Mouse (Mus musculus): ENCODE results near the gene Slc9a5.

Slc9a5 gene

DNA sequence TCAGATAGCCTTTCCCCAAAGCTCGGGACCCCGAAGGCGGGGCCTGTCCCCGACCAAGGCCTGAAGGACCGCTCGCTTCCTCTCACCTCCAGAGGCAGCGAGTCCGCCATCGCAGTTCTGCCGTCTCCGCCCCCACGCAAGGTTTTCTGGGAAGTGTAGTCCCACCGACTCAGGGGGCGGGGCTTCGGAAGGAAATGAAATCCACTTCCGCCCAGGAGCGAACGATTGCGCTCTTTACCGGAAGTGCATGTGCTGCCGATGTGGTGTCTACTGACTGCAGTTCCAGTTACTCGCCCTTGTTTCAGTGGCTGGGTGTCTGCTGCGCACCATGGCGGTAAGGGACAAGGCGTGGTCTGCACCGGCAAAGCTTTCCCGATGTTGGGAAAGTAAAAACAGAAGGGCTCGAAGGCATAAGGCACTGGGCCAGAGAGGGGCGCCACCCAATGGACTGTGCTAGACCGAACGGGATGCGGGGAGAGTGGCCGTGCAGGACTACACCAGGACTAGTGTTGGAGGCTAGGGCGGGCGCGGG lies 22.4 kb upstream of the Slc9a5 start, which contains the start of the genes Lrrc29 and Tmem208:
Lrrc29 (minus strand) TSS at position 138 of the 532 bp plus-strand sequence.
Tmem208 (plus strand) TSS at position 214 of the 532 bp plus-strand sequence.
- peak; percentile 94 to 95 for DNase-seq (ENCODE audit: low spot score in 2 of 2)

DNA sequence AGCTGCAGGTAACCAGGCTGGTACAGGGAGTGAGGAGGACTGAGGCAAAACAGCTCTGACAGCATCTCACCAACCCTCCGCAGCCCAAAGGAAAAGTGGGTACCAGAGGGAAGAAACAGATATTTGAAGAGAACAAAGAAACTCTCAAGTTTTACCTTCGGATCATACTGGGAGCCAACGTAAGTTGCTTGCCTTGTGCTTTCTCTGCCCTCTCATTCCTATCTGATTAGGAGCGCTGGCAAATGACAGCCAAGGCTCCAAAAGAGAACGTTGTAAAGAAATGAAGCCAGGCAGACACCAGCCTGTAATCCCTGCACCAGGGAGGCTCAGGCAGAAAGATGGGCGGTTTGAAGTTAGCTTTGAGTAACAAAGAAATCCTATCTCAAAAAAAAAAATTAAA lies 21.7 kb upstream of the Slc9a5 start:
- DNase-seq (ENCODE audit: low spot score in 2 of 2): no peak

DNA sequence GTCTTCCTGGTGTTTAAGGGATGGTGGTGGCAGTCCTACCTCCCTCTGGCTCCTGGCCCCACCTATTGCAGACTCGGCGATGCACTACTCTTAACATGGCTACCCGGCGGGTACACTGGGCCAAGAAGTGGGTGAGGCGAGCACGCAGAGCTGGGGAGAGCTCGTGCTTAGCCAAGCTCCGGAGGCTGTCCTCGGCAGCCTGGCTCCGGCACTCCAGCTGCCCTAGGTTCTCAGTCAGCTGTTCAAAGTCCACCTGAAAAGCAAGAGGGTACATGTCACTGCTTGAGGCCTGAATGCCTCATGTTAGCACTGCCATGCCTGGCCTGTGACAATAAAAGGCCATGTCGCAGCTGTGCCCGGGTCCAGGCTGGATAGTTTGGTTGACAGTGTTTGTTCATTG lies 18.3 kb upstream of the Slc9a5 start:
- no peak for DNase-seq (ENCODE audit: low spot score in 2 of 2)

DNA sequence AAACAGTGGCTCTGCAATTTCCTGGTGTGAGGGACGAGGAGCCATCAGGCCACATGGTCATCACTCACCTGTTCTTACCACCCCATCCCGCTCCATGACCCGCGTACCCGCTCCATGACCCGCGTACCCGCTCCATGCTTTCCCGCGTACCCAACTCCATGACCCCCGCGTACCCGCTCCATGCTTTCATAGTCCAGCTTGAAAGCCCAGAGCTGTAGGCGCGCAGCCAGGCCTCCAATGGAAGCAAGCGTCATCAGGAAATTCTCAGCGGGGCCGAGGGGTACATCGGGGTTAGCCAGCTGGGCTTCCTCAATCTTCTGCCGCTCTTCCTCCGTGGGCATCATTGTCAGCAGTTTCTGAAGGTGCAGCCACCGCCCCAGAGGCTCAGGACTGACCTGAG lies 17.2 kb upstream of the Slc9a5 start:
- DNase-seq (ENCODE audit: low spot score in 2 of 2): no peak

DNA sequence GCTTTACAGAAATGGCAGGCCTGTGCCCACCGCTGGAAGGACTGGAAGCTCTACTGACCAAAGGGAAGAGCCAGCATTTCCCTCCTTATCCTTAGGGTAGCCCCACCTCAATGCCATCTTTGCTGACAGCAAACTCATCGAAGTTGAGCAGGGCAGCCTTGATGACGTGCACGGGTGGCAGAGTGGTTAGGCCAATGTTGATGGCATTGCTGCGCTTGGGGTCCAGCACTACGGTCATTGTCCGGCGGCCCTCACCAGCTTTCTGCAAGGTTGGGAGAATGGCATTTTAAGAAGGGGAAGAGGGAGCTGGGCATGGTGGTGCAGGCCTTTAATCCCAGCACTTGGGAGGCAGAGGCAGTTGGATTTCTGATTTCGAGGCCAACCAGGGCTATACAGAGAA lies 16.7 kb upstream of the Slc9a5 start:
- DNase-seq (ENCODE audit: low spot score in 2 of 2): no peak

DNA sequence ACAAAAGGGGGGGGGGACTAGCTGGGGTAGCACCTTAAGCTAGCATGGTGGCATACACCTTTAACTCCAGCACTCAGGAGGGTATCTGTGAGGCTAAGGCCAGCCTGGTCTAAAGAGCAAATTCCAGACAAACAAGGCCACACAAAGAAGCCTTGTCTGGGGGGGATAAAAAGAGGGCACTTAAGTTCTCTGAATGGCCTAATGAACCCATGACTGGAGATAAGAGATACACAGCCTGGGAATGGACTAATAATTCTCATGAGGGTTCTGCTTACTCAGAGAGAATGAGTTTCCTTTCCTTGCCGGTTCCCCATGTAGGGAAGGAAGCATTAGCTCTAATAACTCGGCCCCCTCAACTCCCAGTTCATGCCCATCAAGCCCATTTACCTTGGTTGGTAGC lies 16.1 kb upstream of the Slc9a5 start:
- DNase-seq (ENCODE audit: low spot score in 2 of 2): no peak

DNA sequence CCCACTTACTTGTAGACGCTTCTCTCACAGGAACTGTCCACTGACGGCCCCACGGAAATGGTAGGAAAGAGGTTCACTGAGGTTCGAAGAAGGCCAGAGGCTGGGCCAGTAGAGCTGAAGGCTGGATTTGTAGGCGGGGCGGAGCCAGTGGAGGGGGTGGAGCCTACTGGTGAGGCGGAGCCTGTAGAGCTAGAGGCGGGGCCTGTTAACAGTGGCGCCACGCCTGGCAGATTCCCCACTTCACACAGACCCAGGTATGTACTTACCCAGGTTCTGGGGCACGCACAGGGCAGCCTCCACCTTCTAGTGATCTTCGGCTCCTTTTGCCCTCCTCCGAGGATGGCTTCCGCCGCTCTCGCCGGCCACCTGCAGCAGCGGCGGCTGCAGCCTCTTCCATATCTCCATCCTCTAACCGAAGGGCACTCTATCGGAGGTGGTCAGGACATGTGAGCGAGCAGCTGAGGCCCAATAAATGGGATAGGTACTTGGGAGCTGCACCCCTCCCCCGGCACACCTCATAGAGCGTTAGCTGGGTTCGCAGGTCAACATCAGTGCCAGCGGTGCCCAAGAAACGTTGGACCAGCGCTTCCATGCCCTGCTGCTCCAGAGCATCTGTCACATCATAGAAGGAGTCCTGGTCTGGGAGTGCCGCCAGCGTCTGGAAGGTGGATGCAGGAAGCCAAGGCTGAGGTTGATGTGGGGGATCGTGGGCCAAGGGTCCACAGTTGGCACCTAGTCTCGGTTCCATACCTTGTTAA lies 12.1 kb upstream of the Slc9a5 start:
- DNase-seq (ENCODE audit: low spot score in 2 of 2): no peak

DNA sequence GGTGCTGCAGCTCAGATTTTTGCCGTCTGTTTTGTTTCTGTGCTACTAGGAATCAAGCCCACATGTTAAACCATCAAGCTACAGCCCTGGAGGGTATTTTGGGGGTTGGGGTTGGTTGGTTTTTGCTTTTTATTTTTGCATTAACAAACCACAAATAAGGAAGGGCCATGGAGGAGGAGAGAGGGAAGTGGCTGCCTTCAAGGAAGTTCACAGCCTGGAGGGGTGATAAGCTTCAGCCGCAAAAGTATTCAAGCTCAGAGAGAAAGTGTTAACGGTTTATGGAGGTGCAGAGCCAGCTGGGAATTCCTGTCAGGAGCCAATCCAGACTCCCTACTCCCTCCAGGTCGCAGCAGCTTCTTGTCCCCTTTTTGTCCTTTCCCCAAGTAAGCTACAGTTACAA lies 9.7 kb upstream of the Slc9a5 start:
- no peak for DNase-seq (ENCODE audit: low spot score in 2 of 2)

DNA sequence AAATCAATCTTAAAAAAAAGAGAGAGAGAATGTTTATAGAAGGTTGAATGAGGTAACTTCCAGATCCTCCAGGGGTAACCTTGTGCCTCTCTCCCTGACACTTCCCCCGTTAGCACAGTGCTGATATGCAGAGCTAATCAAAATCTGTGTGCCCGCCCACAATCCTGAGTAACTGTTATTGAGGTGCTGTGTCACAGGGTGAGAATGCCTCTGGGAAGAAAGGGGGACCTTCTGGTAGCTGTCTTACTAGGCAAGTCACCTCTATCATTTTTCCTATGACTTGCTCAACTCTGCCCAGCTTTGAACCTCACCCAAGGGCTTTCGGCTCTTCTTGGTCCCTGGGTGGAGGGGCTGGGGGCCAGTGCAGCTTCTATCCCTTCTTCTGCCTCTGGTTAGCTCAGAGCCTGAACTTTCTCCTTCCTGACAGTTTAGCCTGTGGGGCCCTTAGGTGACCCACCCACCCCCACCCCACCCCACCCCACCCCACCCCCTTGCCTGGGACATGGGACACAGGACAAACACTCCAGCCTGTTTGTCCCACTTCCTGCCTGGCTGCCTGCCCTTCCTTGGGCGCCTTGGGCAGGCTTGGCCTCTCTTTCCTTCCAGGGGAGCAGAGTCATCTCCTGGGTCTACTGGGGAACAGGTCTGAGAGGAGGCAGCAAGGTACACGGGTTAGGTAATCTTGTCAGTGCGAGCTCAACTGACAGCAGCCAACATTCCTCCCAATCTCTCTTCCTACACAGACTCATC lies 8.6 kb upstream of the Slc9a5 start:
- DNase-seq (ENCODE audit: low spot score in 2 of 2): no peak

DNA sequence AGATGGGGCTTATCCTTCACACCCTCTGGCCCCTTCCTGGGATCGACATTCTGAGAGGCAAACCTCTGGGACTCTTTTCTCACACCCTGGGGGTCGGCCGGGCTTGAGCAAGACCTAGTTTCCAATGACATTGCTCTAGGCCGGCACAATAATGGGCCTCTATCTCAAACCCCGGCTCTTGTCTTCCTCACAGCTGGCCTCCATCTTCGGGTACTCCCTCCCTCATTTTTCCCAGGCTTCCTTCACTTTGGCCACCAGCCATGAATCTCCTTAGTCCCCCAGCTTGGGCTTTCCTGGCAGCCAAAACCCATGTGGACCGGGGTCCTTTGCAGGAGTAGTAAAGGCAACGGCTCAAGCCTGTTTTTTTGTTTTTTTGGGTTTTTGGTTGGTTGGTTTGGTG lies 7.2 kb upstream of the Slc9a5 start:
- no peak for DNase-seq (ENCODE audit: low spot score in 2 of 2)

DNA sequence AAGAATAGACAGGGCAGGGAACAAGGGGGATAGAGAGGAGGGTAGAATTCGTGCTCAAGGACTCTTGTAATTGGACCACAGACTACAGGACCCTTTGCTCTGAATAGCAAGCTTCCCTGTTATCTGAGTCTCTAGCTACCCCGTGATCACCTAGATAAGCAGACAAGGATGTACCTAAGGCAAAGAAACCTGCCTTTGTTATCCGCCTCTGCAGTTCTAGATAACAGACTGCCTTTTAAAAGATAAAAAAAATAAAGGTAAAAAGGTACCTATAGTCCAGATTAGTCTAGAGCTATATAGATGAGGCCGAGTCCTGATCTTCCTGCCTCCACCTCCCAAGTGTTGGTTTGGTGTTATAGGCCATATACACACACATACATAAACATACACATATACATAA lies 5.9 kb upstream of the Slc9a5 start:
- DNase-seq (ENCODE audit: low spot score in 2 of 2): no peak

DNA sequence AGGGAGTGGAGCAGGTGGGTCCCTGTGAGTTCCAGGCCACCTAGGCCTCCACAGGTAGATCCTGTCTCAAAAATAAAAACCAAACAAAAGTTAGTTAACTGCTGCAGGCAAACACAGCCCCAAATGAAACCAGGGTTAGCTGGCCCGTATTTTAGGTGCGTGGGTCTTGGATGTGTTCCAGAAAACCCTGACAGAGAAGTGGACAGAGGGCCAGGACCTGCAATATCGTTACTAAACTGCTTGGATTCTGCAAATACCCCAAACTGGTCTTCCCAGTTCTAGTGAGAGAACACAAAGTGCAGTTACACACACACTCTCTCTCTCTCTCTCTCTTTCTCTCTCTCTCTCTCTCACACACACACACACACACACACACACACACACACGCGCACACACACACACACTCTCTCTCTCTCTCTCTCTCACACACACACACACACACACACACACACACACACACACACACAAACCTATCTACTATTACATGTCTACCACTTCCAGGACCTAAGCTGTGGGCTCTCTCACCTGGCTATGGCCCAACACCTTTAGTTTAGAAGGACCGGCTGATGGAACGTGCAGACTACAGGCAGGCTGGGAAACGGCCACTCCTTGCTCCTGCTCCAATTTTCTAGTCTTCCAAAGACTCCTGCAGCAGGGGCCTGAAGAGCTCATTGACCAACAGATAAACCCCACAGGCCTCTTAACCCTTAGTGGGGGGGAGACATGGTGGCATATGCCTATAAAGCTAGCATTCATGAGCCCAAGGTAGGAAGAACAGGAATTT lies 4.7 kb upstream of the Slc9a5 start:
- no peak for DNase-seq (ENCODE audit: low spot score in 2 of 2)

DNA sequence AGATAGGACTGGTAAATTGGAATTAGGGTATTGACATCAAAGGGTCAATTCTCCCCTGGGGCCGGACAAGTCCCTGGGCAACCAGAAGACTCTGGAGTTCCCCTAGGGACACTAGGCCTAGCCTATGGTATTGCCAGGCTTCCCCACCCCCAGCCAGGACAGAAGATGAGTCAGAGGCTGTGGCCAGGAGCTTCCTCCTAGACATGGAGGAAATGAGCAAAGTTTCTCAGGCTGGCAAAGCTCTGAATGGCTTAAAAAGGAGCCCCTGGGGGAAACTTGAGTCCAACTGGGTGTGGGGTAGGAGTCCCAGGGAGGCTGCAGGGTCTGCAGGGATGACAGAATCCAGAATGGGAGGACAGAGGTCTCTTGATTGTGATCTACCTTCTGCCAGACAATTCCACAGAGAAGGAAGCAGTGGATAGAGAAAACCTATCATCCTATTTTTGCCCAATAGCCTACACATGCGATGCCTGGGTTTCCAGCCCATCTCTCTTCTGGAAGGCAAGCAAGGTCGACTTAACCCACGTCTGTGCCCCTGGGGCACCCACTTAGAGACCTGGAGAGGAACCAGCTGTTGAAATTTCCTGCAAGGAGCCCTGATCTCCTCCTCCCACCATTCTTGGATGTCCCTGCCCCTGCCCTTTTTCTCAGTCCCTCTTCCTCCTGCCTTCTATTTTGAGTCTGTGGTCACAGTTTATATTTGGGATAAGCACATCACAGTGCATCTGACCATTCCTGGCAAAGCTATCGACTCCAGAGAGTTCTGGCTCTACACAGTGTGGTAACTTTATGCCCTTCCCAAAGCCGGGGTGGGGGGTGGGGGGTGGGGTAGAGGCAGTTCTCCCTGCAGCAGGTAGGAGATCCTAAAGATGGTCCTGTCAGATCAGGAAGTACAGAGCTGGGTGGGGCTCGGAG lies 3.3 kb upstream of the Slc9a5 start:
- no peak for DNase-seq (ENCODE audit: low spot score in 2 of 2)

DNA sequence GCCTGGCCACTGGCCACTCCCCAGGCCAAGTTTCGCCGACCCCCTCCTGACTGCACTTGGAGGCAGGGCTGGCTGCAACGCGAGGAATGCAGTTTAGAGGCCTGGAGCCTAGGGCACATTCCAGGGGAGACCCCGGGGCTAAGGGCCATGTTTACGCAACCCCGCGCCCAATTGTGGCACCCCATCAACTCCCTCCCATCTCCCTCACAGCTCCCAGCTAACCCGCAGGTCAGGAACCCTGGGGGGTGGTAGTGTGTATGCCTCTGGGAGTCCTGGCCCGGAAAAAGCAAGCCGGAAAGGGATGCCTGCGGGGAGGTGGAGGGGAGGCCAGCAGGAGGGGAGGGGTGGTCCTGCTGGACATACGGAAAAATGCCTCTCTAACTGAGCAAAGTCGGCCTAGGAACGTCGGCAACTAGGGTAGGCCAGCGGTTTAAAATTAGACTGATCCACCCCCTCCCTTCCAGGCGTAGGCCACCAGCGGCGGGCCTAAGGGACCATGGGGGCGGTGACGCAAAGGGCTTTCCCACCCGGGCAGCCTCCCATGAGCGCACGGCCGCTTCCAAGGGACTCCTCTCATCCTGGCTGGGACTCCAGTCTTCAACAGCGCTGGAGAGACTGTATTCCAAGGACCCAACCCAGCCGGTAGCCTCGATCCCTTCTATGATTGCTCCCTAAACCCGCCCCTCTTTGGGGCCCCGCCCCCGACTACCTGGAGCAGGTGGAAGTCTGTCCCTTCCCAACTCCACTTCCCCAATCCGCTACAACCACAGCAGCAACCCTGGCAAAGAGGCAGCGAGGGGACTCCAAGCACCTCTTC lies 1.8 kb upstream of the Slc9a5 start:
- DNase-seq (ENCODE audit: low spot score in 2 of 2): peak in 1 of 2 experiments; percentile 38

DNA sequence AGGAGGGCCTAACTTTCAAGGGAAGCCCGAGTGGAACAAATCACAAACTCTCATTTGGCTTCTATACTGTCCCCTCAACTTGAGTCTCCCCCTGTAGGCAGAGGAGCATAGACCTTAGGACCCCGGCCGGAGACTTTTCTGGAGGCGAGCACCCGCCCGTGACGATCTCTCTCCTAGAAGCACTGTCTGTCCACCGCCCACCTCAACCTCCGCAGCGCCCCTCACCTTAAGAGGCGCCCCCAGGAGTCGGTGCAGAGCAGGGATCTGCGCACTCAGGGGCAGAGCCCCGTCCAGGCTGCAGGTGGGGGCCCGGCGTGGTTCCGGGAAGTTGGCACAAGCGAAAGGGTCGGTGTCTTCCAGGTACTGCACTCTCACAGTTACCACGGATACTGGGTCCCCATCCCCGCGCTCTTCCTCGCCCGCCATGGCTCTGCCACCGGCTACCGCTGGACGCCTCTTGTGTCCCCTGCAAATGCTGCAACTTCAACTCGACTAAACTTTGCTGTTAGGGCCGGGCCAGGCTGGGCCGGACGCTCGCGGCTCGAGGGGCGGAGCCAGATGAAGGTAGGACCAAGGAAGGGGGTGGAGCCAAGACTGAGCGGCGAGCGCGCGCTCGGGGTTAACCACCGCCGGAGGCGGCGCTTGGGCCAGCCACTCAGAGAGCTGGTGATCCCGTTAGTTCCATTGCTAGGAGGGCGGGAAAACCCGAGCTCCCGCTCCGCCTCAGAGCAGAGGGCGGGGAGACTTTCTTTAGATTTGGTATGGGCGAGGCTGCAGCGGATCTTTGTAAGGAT lies 1.0 kb upstream of the Slc9a5 start, which contains the start of gene Fhod1:
Fhod1 (minus strand) TSS at position 526 of the 794 bp plus-strand sequence.
- DNase-seq (ENCODE audit: low spot score in 2 of 2): peak; percentile 84 to 88

DNA sequence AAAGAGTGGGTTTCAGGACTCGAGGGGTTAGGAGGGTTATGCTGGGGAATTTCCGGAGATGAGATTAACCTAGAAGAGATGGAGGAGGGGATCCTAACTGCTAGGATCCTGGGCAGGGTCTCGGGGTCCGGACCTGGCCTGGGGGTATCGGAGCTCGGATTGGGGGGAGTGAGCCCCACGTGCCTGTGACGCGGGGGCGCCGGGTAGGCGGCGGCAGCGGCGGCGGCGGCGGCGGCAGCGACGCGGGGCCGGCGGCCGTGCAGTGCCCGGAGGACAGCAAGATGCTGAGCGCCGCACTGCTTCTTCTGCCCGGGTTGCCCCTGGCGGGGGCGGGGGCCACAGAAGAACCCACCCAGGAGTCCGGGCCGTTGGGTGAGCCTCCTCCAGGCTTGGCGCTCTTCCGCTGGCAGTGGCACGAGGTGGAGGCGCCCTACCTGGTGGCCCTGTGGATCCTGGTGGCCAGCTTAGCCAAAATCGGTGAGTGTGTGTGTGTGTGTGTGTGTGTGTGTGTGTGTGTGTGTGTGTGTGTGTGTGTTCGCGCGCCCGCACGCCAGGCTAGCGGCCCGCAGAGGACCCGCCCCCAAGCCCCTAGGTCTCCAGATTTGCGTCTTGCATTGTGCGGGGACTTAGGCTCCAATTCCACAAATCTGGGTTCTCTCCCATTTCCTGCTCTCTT lies 591 bp downstream of the Slc9a5 start:
- no peak for DNase-seq (ENCODE audit: low spot score in 2 of 2)

DNA sequence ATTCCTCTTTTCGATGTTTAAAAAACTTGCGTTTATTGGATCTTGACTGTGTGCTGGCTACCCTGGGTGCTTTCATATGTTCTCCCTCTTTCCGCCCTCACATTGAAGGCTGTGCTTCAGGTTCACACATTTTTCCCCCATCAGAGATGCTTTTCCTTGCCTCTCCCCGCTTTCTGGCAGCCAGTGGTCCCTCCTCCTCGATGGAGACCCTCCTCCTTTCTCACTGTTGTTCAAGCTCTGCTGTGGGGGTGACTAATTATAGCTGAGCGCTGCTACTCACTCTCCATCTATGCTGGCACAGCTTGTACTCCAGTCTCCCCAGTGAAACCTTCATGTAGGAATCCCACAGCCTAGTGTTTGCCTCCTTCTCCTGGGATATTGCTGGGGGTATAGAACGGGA lies 1.5 kb downstream of the Slc9a5 start:
- DNase-seq (ENCODE audit: low spot score in 2 of 2): peak in 1 of 2 experiments; percentile 34

DNA sequence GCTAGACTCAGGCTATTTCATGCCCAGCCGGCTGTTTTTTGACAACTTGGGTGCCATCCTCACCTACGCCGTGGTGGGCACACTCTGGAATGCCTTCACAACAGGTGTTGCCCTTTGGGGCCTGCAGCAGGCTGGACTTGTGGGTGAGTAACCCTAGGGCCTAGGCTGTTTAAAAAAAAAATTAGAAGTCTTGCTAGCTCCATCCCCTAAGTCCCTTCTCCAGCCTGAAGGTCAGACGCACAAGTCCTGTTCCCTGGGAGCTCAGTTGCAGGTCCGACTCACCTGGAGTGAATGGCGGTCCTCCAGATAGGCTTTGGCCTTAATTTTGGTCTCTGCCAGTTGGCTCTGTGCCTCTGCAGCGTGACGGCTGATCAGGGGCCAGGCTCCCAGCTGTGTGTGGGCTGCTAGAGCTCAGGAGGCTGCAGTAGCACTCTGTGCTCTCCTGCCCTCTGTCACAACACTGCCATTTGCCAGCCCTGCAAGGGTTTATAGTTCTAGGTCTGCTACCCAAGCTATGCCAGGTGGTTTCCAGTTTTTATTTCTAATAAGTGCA lies 5.0 kb downstream of the Slc9a5 start:
- no peak for DNase-seq (ENCODE audit: low spot score in 2 of 2)

Measured in right cerebral cortex, postnatal 36 days (tissue).